Mouse (Mus musculus): ENCODE data around the gene Tmem201.
"Not testable (repeated sequence)": the region's sequence is repeated elsewhere in the genome, so short reads cannot be mapped to it uniquely, and the experiment has no call there.

Tmem201 gene

DNA sequence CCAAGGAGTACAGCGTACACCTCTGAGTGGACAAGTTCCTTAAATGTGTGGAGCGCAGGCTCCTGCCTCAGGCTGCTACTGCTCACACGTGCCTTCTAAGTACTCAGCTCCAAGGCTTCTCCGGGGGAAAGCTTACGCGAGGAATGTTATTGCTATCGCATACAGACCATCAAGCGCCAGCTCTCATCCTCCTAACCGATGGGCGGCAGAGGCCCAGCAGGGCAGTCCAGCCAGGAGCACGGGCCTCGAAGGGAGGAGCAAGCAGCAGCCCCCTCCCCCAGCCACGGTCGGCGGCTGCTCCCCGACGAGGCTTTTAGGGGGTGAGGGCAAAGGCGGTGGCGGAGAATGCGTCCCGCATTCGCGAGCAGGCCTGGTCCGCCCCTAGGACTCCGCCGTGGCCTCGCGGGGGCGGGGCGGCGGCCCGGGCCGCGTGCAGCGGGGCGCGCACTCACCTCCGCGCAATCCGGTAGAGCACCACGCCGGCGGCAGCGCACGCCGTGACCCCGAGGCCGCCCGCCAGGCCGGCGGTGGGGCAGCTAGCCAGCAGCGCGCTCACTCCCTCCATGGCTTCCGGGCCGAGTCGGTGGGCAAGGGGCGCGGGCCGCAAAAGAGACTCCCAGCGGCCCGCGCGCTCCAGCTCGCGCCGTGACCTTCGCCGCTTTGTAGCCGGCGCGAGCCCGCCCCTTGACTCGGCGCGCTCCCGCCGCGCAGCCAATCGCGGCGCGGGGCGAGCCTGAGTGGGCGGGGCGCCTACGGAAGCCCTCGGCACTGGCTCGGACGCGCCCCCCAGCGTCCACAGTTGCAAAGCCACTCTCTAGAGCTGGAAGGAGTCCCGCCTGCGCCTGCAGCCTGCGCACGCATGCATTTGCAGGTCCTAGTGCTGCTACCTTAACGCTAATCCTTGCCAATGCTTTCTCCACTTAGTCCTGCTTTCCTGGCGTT, at the start of gene Tmem201:
Gene Tmem201 (minus strand): TSS at position 662 of the 942 bp plus-strand sequence.
- DNase-seq (ENCODE audit: low read depth) = peak; percentile 97

DNA sequence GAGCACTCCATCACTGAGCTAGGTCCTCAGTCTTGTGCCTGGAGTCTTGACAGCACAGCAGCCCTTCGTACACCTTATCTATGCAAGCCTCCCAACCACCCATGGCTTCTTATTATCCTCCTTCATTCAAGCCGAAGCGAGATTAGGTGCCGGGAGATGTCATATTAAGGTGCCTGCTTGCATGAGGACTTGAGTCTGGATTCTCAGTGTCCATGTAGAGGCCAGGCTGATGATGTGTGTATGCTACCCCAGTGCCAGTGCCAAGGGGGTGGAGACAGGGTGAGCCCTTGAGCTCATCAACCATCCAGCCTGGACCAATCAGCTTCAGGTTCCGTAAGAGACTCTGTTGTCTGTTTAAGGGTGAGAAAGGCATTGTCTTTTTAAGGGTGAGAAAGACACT, 47.1 kb upstream of the Tmem201 start:
- no peak for DNase-seq (ENCODE audit: low read depth)

DNA sequence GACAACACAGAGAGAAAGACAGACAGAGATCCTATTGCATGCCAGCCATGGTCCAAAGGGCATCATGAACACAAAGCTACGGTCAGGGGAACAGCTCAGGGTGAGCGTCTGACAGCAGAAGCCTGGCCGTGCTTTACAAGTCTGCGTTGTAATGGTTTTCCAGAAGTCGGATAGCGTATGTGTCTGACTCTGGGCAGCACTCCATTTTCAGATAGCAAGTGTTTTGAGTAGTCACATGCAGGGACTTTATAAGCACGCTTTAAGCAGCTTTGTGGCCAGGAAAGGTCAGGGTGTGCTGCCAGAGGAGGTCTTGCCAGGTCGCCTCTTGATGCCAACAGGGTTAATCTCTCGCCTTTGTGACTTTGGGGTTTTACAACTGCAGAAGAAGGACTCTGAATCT, 46.5 kb upstream of the Tmem201 start:
- DNase-seq (ENCODE audit: low read depth) = no peak

DNA sequence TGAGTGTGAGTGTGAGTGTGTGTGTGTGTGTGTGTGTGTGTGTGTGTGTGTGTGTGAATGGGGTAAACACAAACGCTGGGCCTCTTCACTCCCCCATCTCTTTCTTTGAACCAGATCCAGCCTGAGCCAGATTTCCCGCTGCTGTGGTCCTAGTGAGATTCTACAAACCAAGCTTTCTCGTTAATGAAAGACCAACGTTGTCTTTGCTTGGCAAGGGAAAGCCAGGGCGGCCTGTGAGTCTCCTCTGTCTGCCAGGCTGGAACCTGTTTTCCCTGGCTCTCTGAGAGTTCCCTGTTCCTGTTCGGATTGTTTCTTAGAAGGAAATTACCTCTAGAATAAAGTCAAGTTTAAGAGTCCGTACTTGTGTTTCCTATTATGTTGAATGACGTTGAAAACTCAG, 45.1 kb upstream of the Tmem201 start:
- DNase-seq (ENCODE audit: low read depth) = no peak

GRCm38 (mm10) chr4:149780565-149781356, 42.9 kb upstream of the Tmem201 start:
- DNase-seq (ENCODE audit: low read depth) = peak; percentile 72

- DNase-seq (ENCODE audit: low read depth) = no peak
These were observed 42.1 kb upstream of the Tmem201 start for GRCm38 (mm10) chr4:149779966-149780365.

DNA sequence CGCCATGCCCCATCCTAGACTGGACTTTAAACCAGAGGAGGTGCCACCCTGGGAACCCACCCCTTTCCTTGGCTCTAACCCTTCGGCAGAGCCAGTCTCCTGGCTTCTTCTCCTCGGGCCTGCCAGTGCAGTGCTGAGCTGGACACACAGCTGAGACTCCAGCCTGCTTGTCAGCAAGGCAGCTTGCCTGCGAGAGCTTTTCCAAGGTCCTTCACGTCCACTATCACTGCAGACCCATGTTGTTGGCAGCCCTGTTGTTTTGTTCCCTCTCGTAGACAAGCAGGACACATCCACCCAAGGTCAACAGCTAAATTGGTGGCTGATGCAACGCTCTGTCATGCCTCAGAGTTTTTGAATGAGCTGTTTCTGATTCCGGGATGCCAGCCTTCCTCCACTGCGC, 39.3 kb upstream of the Tmem201 start:
- no peak for DNase-seq (ENCODE audit: low read depth)

- peak; percentile 37 for DNase-seq (ENCODE audit: low read depth)
These were observed 38.0 kb upstream of the Tmem201 start for GRCm38 (mm10) chr4:149775760-149776362.

- no peak for DNase-seq (ENCODE audit: low read depth)
These were observed 37.5 kb upstream of the Tmem201 start for GRCm38 (mm10) chr4:149775330-149775729.

GRCm38 (mm10) chr4:149774094-149774470, 36.2 kb upstream of the Tmem201 start, which contains the start of gene Slc25a33:
Slc25a33 (minus strand) TSS chr4:149774277.
- DNase-seq (ENCODE audit: low read depth) = peak; percentile 93

DNA sequence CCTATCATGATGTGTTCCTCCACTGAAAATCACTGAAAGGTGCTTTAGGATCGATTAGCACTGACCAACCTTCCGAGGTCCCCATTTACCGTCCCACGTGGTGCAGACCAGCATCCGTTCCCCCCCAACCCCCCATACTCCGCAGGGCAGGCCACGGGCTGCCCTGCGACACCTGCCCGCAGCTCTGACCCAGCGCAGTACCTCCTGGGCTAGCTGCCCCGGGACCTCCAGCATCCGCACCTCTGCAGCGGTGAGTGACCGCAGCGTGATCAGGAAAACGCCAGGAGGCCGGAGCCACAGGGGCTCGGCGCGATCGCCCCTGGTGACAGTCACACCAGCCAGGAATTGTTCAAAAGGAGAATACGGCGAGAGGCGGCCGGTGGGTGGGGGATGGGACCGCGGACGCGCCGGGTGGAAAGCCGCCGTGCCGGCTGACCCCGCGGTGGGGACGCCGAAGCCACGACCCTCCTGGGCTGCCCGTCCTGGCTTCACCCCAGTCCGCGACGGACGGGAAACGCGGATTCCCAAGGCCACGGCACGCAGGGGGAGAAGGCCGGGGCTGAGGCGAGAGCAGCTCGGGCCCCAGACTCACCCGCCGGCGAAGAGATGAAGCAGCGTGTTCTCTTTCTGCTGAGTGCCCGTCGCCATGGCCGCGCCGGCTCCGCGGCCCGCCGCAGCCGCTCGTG, 35.7 kb upstream of the Tmem201 start:
- DNase-seq (ENCODE audit: low read depth) = peak; percentile 53

DNA sequence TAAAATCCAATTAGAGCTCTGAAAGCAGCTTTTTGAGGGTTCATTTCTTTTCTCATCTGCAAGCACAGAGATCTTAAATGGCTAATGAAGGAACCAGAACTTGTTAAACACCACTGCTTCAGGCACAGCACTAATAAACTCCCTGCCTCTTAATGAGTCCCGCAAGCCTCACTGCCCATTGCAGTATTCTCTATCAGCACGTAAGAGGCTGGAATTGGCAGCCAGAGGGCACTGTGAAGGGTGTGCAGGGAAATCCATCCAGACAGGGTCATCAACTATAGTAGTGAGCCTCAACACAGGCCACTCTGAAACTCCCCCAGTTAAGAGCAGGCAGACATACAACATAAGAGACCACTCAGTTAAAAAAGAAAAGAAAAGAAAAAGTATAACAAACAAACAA, 34.5 kb upstream of the Tmem201 start:
- no peak for DNase-seq (ENCODE audit: low read depth)

DNA sequence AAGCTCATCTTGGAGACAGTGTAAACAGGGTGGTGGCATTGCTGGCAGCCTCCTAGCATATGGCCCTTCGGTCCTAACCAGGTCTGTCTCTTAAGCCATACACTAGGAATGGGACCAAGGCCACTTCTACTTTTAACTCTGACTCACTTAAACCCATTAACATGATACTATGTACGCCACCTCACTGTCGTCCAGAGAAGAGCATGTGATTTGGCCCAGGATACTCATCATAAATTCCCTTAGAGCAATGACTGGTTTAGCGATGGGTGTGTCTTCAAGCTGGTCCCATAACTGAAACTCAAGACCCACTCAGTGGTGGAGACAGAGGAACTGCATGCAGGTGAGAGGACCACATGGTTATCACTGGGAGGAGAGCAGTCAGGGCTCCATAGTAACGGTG, 27.4 kb upstream of the Tmem201 start:
- DNase-seq (ENCODE audit: low read depth) = no peak

- no peak for DNase-seq (ENCODE audit: low read depth)
These were observed 25.5 kb upstream of the Tmem201 start for GRCm38 (mm10) chr4:149763335-149763734.

DNA sequence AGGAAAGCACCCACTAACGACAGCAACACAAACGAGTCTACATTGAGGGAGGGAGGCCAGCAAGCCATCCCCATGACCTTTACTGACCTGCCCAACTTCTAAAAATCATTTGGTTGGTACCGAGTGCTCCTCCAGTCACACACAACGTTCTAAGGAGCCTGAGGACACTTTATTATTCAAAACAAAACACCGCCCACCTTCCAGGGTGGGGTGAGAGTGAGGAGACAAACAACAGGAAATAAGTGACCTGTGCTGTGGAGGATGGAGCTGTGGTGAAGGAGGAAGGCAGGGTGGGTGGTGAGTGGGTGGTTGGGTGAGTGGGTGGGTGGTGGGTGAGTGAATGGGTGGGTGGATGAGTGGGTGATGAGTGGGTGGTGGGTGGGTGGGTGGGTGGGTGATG, 21.7 kb upstream of the Tmem201 start:
- peak; percentile 77 for DNase-seq (ENCODE audit: low read depth)

DNA sequence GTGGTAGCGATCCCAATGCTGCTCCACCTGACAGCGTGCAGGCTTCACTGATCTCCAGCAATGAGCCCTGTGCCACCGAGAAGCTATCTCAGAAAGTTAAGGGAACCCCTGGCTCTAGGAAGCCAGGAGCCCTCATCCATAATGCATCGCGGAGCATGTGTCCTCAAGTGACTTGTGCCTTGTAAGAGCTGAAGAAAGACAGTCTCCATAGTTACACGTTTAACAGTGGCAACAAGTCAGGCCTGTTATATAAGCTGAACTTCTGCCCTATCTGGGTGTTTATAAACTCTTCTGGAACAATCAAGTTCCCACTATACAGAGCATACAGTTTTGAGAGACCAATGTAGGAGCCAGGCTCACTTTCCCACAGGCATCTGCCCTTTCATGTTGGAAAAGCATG, 20.6 kb upstream of the Tmem201 start:
- peak; percentile 29 for DNase-seq (ENCODE audit: low read depth)

GRCm38 (mm10) chr4:149756546-149756945, 18.7 kb upstream of the Tmem201 start:
- DNase-seq (ENCODE audit: low read depth) = not testable (repeated sequence)

DNA sequence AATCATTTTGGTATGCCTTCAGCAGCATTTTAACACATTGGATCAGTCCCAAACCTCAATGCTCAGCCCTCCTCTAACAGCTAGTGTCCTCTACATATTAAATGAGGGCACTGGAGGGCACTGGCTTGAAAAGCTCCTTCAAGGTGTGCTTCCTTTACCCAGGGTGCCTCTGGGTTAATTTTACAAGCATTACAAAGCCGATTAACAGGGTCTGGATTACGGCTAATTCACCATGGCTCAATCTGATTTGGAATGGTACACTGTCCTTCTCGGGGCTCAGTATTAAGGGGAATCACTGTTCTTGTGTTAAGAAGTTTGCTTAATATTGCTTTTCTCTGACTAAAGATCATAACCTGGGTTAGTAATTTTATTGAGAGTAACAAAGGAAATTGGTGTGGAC, 15.0 kb upstream of the Tmem201 start:
- no peak for DNase-seq (ENCODE audit: low read depth)

DNA sequence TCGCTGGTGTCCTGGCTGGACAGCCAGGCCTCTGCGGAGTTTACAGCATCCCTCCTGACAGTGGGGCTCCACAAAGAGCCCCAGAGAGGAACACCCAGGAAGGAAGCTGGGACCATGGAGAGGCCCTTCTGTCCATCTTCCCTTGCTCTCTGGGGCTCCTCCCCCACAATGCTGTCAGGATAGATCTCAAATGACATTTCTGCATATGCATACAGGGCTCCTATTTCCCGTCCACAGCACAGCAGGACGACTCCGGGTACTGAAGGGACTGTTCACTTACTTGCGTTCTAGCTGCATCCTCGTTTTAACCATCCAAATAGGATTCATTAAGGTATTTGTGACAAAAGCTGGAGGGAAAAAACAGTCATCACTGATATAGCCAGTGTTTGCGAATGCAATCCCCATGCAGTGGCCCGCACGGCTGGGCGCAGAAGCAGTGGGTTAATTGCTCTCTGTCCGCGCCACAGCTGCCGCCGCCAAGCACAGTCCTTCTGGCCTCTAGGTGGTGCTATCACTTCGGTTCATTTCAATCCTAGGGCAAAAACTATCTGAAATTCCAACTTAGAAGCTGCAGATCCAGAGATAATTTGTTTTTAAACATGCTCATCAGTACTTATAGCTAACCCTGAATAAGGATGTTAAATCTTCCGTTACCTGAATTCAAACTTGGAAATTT, 14.4 kb upstream of the Tmem201 start:
- peak; percentile 62 for DNase-seq (ENCODE audit: low read depth)

DNA sequence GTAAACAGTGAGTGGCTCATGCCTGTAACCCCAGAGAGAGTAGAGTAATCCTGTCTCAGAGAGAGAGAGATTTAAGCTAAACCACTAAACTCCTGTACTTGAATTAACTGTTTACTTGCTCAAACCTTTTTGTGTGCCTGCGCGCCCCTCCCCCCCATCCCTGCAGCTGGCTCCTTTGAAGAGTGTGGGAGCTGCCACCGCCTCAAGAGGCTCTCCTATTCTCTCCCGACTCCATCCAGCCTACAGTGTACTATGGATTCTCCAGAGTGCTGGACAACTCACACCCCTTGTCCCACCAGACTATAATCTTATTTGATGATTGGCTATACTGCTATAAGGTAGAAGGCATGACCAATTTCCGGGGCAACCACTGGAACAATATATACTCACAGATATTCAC, 12.8 kb upstream of the Tmem201 start:
- DNase-seq (ENCODE audit: low read depth) = no peak

GRCm38 (mm10) chr4:149749663-149750015, 11.8 kb upstream of the Tmem201 start:
- not testable (repeated sequence) for DNase-seq (ENCODE audit: low read depth)

Data from induced T-regulatory cell, adult 2 months (primary cell).